Mouse (Mus musculus) brain, embryonic 14.5 days (tissue): Measurements from ENCODE around the gene Omt2b. TPM values are rescaled to one million over a fixed set of nuclear protein-coding genes. Genes with fewer than 3 reads are reported as not detected.
"Not testable (repeated sequence)": the region's sequence is repeated elsewhere in the genome, so short reads cannot be mapped to it uniquely, and the experiment has no call there.

Experiments
- DNase-seq: peaks from one replicate; pipeline ENCODE4 v3.0.0-alpha.2; 2011; ENCODE audit warnings: low read depth
- CTCF ChIP-seq: fragments of 200-500 bp; IDR thresholded peaks from 2 replicates; pipeline ENCODE4 v1.5.1; 2012; ENCODE audit warnings: inconsistent platforms, mild to moderate bottlenecking, moderate library complexity, borderline replicate concordance; ENCODE audit not compliant: insufficient read depth, insufficient read length; ENCODE audit errors: extremely low read depth
- POLR2A ChIP-seq: fragments of 200-500 bp; IDR thresholded peaks from 2 replicates; pipeline ENCODE4 v1.6.1; 2012; ENCODE audit warnings: mild to moderate bottlenecking, inconsistent platforms, borderline replicate concordance; ENCODE audit not compliant: poor library complexity, insufficient read depth, insufficient read length, severe bottlenecking; ENCODE audit errors: extremely low read depth
- polyA plus RNA-seq: library from polyadenylated mRNA; depleted of rRNA; stranded (reverse); fragments of >200 nt; gene quantifications from 2 replicates; pipeline ENCODE4 v1.2.3, GENCODE M21; 2012; rRNA removed

Omt2b gene
- polyA plus RNA-seq, 1 experiment: not detected

DNA sequence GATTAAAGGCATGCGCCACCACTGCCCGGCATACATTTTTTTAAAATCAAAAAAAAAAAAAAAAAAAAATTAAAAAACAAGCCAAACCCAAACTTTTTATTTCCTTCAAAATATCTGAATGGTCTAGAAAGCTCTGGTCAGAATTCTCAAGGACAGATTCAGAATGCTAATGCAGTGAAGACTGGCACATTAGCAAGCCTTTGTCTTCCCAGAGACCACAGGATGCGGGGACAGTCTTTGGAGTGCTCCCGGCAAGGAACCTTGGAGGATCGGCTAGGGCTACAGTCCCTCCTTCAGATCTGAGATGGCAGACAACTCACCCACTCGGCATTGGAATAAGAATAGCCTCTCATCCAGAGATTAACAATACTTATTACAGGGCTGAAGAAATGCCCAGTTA is 37.3 kb downstream of the Omt2b start:
- no peak for DNase-seq
- TF ChIP-seq POLR2A (no peak), CTCF (no peak)

DNA sequence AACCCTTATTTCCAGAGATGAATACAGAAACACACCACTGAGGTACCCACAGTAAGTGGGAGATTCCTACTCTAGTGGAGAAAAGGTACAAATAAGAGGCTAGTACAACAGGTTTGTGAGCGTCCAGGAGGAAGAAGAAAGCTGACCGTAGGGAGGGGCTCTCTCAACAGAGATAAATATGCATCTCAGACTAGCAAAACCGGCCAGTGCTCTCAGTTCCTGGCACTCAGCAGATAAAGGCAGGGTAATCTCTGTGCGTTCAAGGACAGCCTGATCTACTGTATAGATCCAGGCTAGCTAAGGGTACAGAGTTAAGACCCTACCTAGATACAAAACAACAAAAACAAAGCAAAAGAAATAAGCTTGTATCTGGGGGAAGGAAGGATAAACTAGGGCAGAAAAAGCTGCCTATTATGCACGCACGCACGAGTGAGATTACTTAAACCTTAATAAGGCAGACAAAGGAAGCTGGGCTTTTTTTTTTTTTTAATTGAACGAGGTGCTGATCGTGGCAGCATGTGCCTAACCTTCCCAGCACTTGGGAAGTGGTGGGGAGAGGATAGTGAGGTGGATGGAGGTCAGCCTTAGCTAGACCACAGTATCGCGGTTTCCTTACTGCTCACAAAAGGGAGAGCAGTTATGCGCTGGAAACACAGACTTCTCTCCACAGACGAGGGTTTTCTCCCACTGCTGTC is 38.6 kb downstream of the Omt2b start:
- TF ChIP-seq CTCF (no peak), POLR2A (no peak)
- DNase-seq: peak; percentile 6

DNA sequence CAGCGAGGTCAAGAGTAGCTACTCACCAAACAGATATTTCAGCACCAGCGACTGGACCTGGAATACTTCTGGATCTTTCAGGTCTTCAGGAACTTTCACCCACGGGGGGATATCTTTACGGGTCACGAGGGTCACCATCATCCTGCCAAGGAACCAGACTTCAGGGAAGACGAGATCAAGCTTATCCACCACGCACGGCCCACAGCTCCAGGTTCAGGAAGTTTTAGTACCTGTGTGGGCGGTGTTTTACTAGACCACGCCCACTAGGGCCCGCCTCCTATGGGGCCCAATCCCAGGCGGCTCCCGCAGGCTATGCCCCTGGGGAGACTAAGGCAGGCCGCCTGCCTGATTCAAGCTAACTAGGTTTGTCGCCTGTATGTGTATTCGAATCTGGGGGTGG is 40.6 kb downstream of the Omt2b start, which contains the start of gene Dppa5a:
TSS of gene Dppa5a (minus strand) at position 219 of the 400 bp plus-strand sequence.
- not testable (repeated sequence) for DNase-seq

DNA sequence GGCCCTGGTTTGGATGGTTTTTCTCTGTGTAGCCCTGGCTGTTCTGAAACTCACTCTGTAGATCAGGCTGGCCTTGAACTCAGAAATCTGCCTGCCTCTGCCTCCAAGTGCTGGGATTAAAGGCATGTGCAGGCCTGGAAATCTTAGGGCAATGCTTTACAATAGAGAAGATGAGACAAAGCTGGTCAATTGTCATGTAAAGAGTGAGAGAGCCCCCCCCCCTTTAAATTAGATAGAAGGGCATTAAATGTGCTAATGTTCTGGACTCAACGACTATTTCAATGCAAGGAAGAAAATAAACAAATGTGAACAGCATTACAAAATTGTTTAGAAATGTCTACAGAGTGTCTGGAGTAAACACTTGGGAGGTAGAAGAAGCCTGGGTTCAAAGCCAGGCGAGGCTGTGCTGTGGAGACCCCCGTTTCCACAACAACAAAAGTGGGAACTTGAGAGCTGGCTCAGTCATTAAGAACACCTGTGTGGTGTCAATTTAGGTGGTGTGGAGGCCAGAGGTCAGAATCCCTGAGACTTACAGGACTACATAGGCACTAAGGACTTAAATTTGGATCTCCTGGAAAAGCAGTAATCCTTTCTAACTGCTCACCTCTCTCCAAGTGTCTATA is 41.4 kb downstream of the Omt2b start:
- DNase-seq: no peak

DNA sequence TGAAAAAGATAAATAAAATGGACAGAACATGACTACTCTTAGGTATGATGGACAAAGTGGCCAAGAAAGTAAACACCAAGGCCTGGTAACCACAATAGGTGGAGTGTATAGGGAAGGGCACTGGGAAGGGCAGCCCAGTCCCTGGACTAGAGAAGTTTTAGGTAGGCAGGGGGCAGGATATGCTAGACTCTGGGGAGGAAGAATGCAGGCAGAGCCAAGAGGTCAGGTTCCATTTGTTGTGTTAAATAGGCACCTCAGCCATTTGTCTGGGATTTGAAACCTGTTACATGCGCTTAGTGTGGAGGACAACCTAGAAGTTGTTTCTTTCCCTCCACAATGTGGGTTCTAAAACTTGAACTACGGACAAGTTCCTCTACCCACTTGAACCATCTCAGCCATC is 42.0 kb downstream of the Omt2b start:
- no peak for TF ChIP-seq POLR2A
- DNase-seq: no peak

More for the DNA sequence above, 41.4 kb downstream of the Omt2b start:
- no peak for TF ChIP-seq POLR2A
- TF ChIP-seq CTCF: no peak

DNA sequence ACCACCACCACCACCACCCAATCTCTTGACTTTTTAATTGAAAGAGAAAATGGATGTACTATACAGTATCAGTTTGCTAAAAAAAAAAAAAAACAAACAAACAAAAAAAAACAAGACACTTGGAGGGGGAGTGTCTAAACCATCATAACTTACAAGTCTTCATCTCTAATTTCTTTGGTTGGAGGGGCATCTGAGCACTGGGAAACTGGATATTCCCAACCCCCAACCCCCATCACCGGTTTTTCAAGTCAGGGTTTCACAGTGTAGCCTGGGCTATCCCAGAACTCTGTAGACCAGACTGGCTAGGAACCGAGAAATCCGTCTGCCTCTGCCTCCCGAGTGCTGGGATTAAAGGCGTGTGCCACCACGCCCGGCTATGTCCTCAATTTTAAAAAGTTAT is 42.4 kb downstream of the Omt2b start:
- DNase-seq: no peak
- TF ChIP-seq POLR2A (no peak), CTCF (no peak)

DNA sequence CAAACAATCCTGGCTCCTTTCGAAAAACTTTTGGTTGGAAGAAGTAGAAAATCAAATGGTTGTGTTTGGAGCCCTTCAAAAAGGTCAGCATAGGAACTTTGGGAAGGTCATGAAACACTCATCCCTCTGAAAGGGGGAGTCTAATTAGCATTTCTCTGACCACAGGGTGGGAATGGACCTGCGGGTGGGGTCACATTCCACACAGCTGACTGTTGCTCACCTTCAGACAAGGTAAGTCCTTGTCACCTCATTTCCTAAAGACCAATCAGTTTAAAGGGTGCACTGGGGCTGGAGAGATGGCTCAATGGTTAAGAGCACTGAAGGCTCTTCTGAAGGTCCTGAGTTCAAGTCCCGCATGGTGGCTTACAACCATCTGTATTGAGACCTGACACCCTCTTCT is 44.1 kb downstream of the Omt2b start:
- DNase-seq: no peak
- TF ChIP-seq POLR2A: no peak
- no peak for TF ChIP-seq CTCF

DNA sequence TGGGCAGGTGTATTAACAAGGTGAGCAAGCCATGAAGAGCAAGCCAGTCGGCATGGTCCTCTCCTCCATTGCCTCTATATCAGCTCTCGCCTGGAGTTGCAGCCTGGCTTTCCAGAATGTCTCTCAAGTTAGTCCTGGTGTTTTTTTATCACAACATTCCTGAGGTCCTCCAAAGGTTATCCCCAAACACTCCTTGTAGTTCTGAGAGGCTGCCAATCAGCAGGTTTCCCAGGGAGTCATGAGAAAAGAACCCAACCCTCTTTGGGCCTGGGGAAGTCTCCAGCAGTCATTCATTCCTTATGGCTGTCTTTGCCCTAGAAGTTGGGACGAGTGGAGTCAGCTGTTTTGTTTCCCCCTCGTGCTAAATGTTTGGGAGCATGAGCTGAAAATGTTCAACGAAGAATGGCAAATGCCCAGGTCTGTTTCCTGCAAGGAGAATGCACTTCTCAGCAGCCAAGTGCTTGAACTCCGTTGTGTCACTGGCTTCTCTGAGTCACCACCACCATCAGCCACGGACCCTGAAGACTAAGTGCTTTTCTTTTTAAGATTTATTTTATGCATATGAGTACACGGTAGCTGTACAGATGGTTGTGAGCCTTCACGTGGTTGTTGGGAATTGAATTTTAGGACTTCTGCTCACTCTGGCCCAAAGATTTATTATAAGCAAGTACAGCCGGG is 45.6 kb downstream of the Omt2b start:
- TF ChIP-seq CTCF (no peak), POLR2A (no peak)
- DNase-seq: no peak

DNA sequence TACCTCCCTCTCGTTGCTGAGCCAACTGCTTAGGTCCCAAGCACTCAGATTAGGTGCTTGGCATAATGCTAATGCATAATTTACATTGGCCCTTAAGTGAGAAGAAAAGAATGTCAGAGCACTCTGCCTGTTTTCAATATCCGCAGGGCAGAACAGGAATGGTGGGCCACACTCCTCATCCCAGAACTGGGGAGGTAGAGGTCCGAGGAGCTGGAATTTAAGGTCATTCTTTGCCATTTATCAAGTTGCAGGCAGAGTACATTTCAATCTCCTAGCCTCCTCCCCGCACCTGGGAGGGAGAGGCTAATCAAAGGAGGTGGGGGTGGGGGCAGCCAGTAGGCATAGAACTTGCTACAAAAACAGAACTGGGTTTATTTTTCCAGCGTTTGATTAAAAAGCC is 47.0 kb downstream of the Omt2b start:
- DNase-seq: no peak

DNA sequence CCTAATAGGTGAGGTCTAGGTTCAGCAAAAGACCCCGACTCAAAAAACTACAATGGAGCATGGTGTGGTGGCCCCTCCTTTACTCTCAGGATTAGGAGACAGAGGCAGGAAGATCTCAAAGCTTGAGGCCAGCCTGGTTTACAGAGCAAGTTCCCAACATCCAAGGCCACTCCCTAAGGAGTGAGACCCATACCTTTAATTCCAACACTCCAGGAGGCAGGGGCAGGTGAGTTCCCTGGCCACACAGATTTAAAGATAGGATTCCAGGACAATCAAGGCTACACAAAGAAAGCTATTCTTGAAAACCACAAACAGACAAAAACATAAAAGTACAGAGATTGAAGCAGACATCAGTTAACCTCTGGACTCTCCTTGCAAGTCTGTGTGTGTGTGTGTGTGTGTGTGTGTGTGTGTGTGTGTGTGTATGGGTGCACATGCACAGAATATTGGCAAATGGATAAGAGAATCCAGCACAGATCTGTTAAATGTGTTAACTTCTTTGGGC is 47.5 kb downstream of the Omt2b start:
- no peak for DNase-seq
- no peak for TF ChIP-seq POLR2A
- no peak for TF ChIP-seq CTCF

More for the DNA sequence above, 47.0 kb downstream of the Omt2b start:
- no peak for TF ChIP-seq POLR2A
- TF ChIP-seq CTCF: no peak

DNA sequence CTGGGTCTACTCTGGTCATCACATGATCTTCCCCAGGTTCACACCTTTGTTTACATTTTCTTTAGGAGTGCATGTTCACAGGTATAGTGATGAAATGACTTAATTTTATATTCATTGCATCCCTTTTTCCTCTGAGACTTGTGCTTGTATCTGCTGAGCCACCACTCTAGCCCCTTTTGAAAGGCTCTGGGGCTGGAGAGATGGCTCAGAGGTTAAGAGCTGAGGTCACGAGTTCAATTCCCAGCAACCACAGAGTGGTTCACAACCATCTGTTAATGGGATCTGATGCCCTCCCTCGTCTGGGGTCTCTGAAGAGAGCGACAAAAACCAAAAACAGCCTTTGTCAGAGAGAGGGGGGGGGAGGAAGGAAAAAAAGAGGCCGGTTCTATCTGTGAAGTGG is 48.1 kb downstream of the Omt2b start:
- DNase-seq: no peak
- no peak for TF ChIP-seq CTCF
- no peak for TF ChIP-seq POLR2A

DNA sequence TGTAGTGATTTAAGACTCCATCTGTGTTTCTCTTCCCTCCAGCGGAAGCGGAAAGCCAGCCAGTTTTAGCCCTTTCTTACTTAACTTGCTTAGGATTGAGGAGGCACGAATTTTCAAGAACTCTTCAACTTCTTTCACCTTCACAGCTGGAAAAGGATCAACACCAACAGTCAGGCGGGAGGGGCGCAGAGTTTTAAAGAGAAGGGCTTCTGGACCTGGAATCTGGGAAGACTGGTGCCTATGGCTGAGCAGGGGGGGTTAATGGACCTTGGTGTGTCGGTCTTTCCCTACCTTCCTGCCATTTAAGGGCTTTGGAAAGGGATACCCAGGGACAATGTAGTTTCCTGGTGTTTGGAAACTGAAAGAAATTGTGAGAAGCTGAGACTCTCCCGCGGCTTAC is 50.2 kb downstream of the Omt2b start:
- no peak for TF ChIP-seq POLR2A
- TF ChIP-seq CTCF: no peak
- peak; percentile 32 for DNase-seq

DNA sequence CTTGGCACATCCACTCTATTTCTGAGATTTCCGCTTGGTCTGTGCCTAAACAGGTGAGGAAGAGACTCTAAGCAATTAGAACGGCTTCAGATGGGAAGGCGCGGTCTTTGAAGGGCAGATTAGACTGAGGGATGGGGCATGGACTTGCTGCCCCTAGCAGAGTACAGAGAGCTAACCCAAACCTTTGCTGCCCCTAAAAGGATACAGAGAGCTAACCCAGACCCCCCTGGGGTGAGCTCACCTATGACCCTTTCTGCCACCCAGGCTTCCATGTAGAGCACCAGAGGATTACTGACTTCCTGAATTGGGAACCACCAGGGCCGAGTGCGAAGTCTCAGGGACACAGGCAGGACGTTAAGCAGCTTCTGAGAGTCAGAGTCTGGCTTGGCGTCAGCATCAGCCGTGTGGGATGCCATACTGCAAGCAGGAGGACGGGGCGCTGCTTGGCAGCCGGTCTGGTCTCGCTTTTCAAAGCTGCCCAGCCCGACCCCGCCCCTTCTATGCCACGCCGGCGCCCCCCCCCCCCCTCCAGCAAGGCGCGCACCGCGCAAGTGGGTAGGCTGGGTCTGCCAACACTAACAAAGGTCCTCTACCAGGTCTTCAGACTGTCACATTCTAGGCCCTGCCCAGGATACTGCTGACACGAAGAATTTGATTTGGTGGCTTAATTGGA is 50.9 kb downstream of the Omt2b start, which contains the start of gene Ooep:
TSS of gene Ooep (minus strand) at position 613 of the 673 bp plus-strand sequence.
- DNase-seq: peak; percentile 92
- TF ChIP-seq POLR2A: no peak
- TF ChIP-seq CTCF: peak; percentile 34; the same call in 1 of the 2 replicates

Other genes with a start within 250 kb of the Omt2b start
- 61.9 and 77.0 TPM in 2 replicates for gene Fbxo9, start 218.5 kb upstream of the Omt2b start, polyA plus RNA-seq
- 45.0 and 55.6 TPM in 2 replicates for gene Ick, start 218.4 kb upstream of the Omt2b start, polyA plus RNA-seq
- 10.6 and 14.7 TPM in 2 replicates for gene Gsta4, start 144.8 kb upstream of the Omt2b start, polyA plus RNA-seq
- gene Gsta1, start 96.9 kb upstream of the Omt2b start, polyA plus RNA-seq: 0.19 TPM in 1 of 2 replicates, not detected in the other
- gene Gm3776, start 70.5 kb upstream of the Omt2b start, polyA plus RNA-seq: not detected in 2 replicates
- gene Gm10639, start 37.7 kb upstream of the Omt2b start, polyA plus RNA-seq: not detected in 2 replicates
- not detected in 2 replicates for gene Omt2a, start 12.8 kb upstream of the Omt2b start, polyA plus RNA-seq
- gene Gsta2, start 28.2 kb downstream of the Omt2b start, polyA plus RNA-seq: 0.20 TPM in 1 of 2 replicates, not detected in the other
- gene Dppa5a, start 40.6 kb downstream of the Omt2b start, polyA plus RNA-seq: 4.1 and 4.5 TPM in 2 replicates
- 3.9 TPM in 2 replicates for gene Ooep, start 51.1 kb downstream of the Omt2b start, polyA plus RNA-seq
- 0.27 and 0.42 TPM in 2 replicates for gene Ddx43, start 68.2 kb downstream of the Omt2b start, polyA plus RNA-seq
- gene Cgas, start 115.6 kb downstream of the Omt2b start, polyA plus RNA-seq: 0.67 and 0.97 TPM in 2 replicates
- 23.8 and 25.0 TPM in 2 replicates for gene Mto1, start 120.6 kb downstream of the Omt2b start, polyA plus RNA-seq
- gene Gm17324, start 121.2 kb downstream of the Omt2b start, polyA plus RNA-seq: 0.40 and 0.55 TPM in 2 replicates
- gene Eef1a1, start 161.6 kb downstream of the Omt2b start, polyA plus RNA-seq: 6,510 and 8,462 TPM in 2 replicates